ENCODE assay signal across 10 mouse cellular contexts in the genomic region with DNA sequence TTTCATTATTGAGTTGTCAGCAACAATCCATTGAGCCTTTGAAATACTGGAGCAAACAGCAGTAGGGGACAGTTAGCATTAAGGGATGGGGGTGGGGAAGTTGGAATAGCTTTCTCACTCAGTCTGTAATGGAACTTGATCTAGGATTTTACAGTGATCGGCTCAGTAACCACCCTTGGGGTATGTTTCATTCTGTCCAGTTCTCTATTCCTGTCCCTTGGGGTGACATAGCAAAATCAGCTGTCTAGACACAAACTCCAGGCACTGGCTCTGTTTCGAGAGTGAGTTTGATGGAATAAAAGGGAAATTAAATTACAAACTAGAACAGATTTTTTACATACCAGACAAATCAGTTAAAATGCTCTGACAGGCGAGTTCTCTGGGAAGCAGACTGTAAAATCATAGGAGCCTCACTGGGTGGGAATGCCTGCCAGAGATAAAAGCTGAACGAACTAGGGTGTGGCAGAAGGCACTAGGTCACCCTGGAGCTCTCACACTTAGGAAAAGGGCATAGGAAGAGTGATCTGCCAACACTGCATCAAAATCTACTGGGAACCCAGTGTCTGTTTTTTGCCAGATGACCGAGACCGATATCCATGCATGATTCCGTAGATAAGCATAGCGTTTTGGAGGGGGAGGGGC. TPM values are rescaled to one million over a fixed set of nuclear protein-coding genes. Genes with fewer than 3 reads are reported as not detected.
A peak's percentile ranks its signal among the peaks of the same experiment; 100 is the strongest.
DNase-seq lines count a peak whose midpoint lies in the region; ATAC-seq and TF ChIP-seq lines count a peak whose summit lies in the region.
"Had no signal": no experiment of that assay in that cellular context is flagged by ENCODE, and none has a peak within 500 bp of the region (broad histone marks: within the 10 kb centered on the region; RNA-seq: fewer than 3 reads in every experiment).

No protein-coding gene starts in this region.

- H3K4me3 ChIP-seq in lung, postnatal 0 days (ENCODE audit: low read depth, low read length): no peak overlapping the region
- H3K4me3 ChIP-seq in heart, embryonic 14.5 days (ENCODE audit: control insufficient read depth in 1 of 2, insufficient read depth in 1 of 2, low read depth in 1 of 2, low read length in 2 of 2): peak overlapping the region in 1 of 2 experiments; percentile 6; a peak in 1 of 4 replicates
- no peak overlapping the region for H3K4me3 ChIP-seq in neural tube, embryonic 12.5 days
- H3K4me3 ChIP-seq in forebrain, embryonic 10.5 days: no peak overlapping the region
- H3K4me3 ChIP-seq in liver, postnatal 0 days (ENCODE audit: low read depth, low read length): no peak overlapping the region
- H3K4me3 ChIP-seq: liver, embryonic 15.5 days had no signal

- TF ChIP-seq CTCF in lung, postnatal 0 days (IDR thresholded peaks at IDR 0.05): no peak
- TF ChIP-seq CTCF in liver, postnatal 0 days (IDR thresholded peaks at IDR 0.05; ENCODE audit: low read depth): no peak

- no peaks in the 10 kb centered on the region for H3K4me1 ChIP-seq in lung, postnatal 0 days (ENCODE audit: insufficient read depth, low read depth, low read length)
- peaks cover 0 to 8% of the 10 kb centered on the region in 2 experiments; a peak in 1 of 4 replicates for H3K4me1 ChIP-seq in heart, embryonic 14.5 days (ENCODE audit: control insufficient read depth in 2 of 2, insufficient read depth in 2 of 2, low read length in 2 of 2)
- H3K4me1 ChIP-seq in neural tube, embryonic 12.5 days: no peaks in the 10 kb centered on the region
- no peaks in the 10 kb centered on the region for H3K4me1 ChIP-seq in forebrain, embryonic 10.5 days
- H3K4me1 ChIP-seq in liver, postnatal 0 days (ENCODE audit: insufficient read depth): no peaks in the 10 kb centered on the region
- H3K4me1 ChIP-seq: liver, embryonic 15.5 days had no signal

- 0 out of 2 replicates have a peak overlapping the region, but pooled peaks have one; percentile 19 for H3K4me2 ChIP-seq in lung, postnatal 0 days (replicated peaks; ENCODE audit: low read depth, low read length)
- peak overlapping the region; percentile 35 for H3K4me2 ChIP-seq in heart, embryonic 14.5 days (ENCODE audit: low read length)
- H3K4me2 ChIP-seq in neural tube, embryonic 12.5 days (replicated peaks): no peak overlapping the region
- no peak overlapping the region for H3K4me2 ChIP-seq in liver, postnatal 0 days (ENCODE audit: low read depth, low read length)
- H3K4me2 ChIP-seq: liver, embryonic 15.5 days had no signal

- no peaks in the 10 kb centered on the region for H3K36me3 ChIP-seq in lung, postnatal 0 days (ENCODE audit: insufficient read depth, low read length)
- no peaks in the 10 kb centered on the region for H3K36me3 ChIP-seq in heart, embryonic 14.5 days (ENCODE audit: control insufficient read depth, insufficient read depth, low read length)
- no peaks in the 10 kb centered on the region for H3K36me3 ChIP-seq in neural tube, embryonic 12.5 days
- no peaks in the 10 kb centered on the region for H3K36me3 ChIP-seq in forebrain, embryonic 10.5 days (replicated peaks)
- no peaks in the 10 kb centered on the region for H3K36me3 ChIP-seq in liver, postnatal 0 days (replicated peaks; ENCODE audit: insufficient read depth, low read length)
- H3K36me3 ChIP-seq: liver, embryonic 15.5 days had no signal

- peak; percentile 48 for ATAC-seq in frontal cortex, adult (ENCODE audit: low TSS enrichment)
- no peak for ATAC-seq in lung, postnatal 0 days
- no peak for ATAC-seq in heart, embryonic 14.5 days (ENCODE audit: insufficient number of reproducible peaks, insufficient read depth, low FRiP score, low read depth)
- peak; percentile 61 for ATAC-seq in neural tube, embryonic 12.5 days (ENCODE audit: low FRiP score, low read depth)
- ATAC-seq in liver, postnatal 0 days: no peak

- H3K27ac ChIP-seq in lung, postnatal 0 days (ENCODE audit: low read length): no peak overlapping the region
- H3K27ac ChIP-seq in heart, embryonic 14.5 days (replicated peaks in 1 of 2; ENCODE audit: control insufficient read depth in 1 of 2, insufficient read depth in 1 of 2, low read depth in 2 of 2, low read length in 2 of 2): peak overlapping the region in 1 of 2 experiments; percentile 28; a peak in 1 of 4 replicates
- H3K27ac ChIP-seq in neural tube, embryonic 12.5 days: no peak overlapping the region
- no peak overlapping the region for H3K27ac ChIP-seq in forebrain, embryonic 10.5 days
- H3K27ac ChIP-seq in liver, postnatal 0 days (ENCODE audit: low read depth): no peak overlapping the region
- H3K27ac ChIP-seq: liver, embryonic 15.5 days had no signal

- H3K27me3 ChIP-seq in lung, postnatal 0 days (replicated peaks; ENCODE audit: insufficient read depth, low read length): no peaks in the 10 kb centered on the region
- H3K27me3 ChIP-seq in heart, embryonic 14.5 days (ENCODE audit: control insufficient read depth, insufficient read depth, low read length): no peaks in the 10 kb centered on the region
- H3K27me3 ChIP-seq in neural tube, embryonic 12.5 days (replicated peaks): no peaks in the 10 kb centered on the region
- H3K27me3 ChIP-seq in forebrain, embryonic 10.5 days (ENCODE audit: poor library complexity, severe bottlenecking): no peaks in the 10 kb centered on the region
- no peaks in the 10 kb centered on the region for H3K27me3 ChIP-seq in liver, postnatal 0 days (ENCODE audit: insufficient read depth, low read length)
- H3K27me3 ChIP-seq: liver, embryonic 15.5 days had no signal

- 44% methylated on average over 8 of the region's 8 CpGs for WGBS in lung, postnatal 0 days
- WGBS in heart, embryonic 14.5 days: 43% methylated on average over 8 of the region's 8 CpGs
- WGBS in neural tube, embryonic 12.5 days: 66% methylated on average over 8 of the region's 8 CpGs
- WGBS in forebrain, embryonic 10.5 days: 80% methylated on average over 8 of the region's 8 CpGs
- 65% methylated on average over 8 of the region's 8 CpGs for WGBS in liver, postnatal 0 days (ENCODE audit: insufficient replicate concordance)

- no peak for TF ChIP-seq EP300 in lung, postnatal 0 days (IDR thresholded peaks at IDR 0.05)
- TF ChIP-seq EP300 in liver, postnatal 0 days (IDR thresholded peaks at IDR 0.05; ENCODE audit: low read depth): no peak

- H3K9me3 ChIP-seq in lung, postnatal 0 days (ENCODE audit: low read length): no peaks in the 10 kb centered on the region
- H3K9me3 ChIP-seq in heart, embryonic 14.5 days (ENCODE audit: control insufficient read depth, low read length): no peaks in the 10 kb centered on the region
- no peaks in the 10 kb centered on the region for H3K9me3 ChIP-seq in neural tube, embryonic 12.5 days
- no peaks in the 10 kb centered on the region for H3K9me3 ChIP-seq in forebrain, embryonic 10.5 days
- no peaks in the 10 kb centered on the region for H3K9me3 ChIP-seq in liver, postnatal 0 days (ENCODE audit: low read length)
- H3K9me3 ChIP-seq: liver, embryonic 15.5 days had no signal

- H3K9ac ChIP-seq in lung, postnatal 0 days (replicated peaks; ENCODE audit: low read depth): no peak overlapping the region
- no peak overlapping the region for H3K9ac ChIP-seq in heart, embryonic 14.5 days (ENCODE audit: low read length)
- no peak overlapping the region for H3K9ac ChIP-seq in neural tube, embryonic 12.5 days
- H3K9ac ChIP-seq in liver, postnatal 0 days (replicated peaks): no peak overlapping the region
- H3K9ac ChIP-seq: liver, embryonic 15.5 days had no signal

- DNase-seq in frontal cortex, adult 2 months (ENCODE audit: extremely low spot score in 1 of 2, low spot score in 1 of 2): no peak
- peak; percentile 11 for DNase-seq in lung, postnatal 0 days (ENCODE audit: low spot score)
- no peak for DNase-seq in lung, postnatal 25 days (ENCODE audit: low spot score)
- no peak for DNase-seq in forebrain, embryonic 10.5 days (ENCODE audit: extremely low spot score, low spot score)
- no peak for DNase-seq in liver, postnatal 0 days
- DNase-seq: right cerebral cortex, postnatal 4 days had no signal

RNA-seq across cellular contexts. Expression of gene Lama2, which starts 33.3 kb away (rescaled TPM):
- polyA plus RNA-seq in frontal cortex, adult 2 months (2012; rRNA removed): 7.1 and 7.8 TPM in 2 replicates
- 12.8 and 14.0 TPM in 2 replicates for polyA plus RNA-seq in lung, postnatal 0 days (2015; fragmentation: Nextera tagmentation; extraction: Ambion mirVana)
- 27.1 and 33.2 TPM in 2 replicates for polyA plus RNA-seq in heart, embryonic 14.5 days (2014; fragmentation: Nextera tagmentation; extraction: Ambion mirVana)
- 10.1 and 12.3 TPM in 2 replicates for polyA plus RNA-seq in neural tube, embryonic 12.5 days (2016; fragmentation: Nextera tagmentation; extraction: Ambion mirVana)
- 5.4 and 6.0 TPM in 2 replicates for polyA plus RNA-seq in forebrain, embryonic 10.5 days (2016; fragmentation: Nextera tagmentation; extraction: Ambion mirVana)
- polyA plus RNA-seq in liver, postnatal 0 days (2015; fragmentation: Nextera tagmentation; extraction: Ambion mirVana): 0.86 and 1.0 TPM in 2 replicates

Comparison
In these comparisons a context has a peak if more than half of its experiments do, and no peak if none do; other contexts are left out.
1. ATAC-seq: peak in frontal cortex, adult (single experiment) and neural tube, embryonic 12.5 days (single experiment); none in lung, postnatal 0 days (single experiment), heart, embryonic 14.5 days (single experiment) and liver, postnatal 0 days (single experiment).
2. H3K4me2 ChIP-seq: peak in lung, postnatal 0 days (single experiment) and heart, embryonic 14.5 days (single experiment); none in neural tube, embryonic 12.5 days (single experiment) and liver, postnatal 0 days (single experiment).